Mouse (Mus musculus) intestine, embryonic 16.5 days (tissue): ENCODE data around the gene Pakap. TPM values are rescaled to one million over a fixed set of nuclear protein-coding genes. Genes with fewer than 3 reads are reported as not detected.

Source experiments
- ATAC-seq: fragments of 200-750 bp; cut with Nextera tagmentation; 2 replicates; pipeline ENCODE4 v1.8.0; 2017; ENCODE audit warnings: moderate TSS enrichment, moderate library complexity
- H3K27ac ChIP-seq: fragments of 300-500 bp; sonication (generic); 2 replicates; pipeline ENCODE4 v1.5.1; 2014; ENCODE audit warnings: mild to moderate bottlenecking, low read length
- H3K27me3 ChIP-seq: fragments of 300-500 bp; sonication (generic); replicated peaks from 2 replicates; pipeline ENCODE4 v1.6.1; 2014; ENCODE audit warnings: low read length, control low read depth, mixed read lengths; ENCODE audit not compliant: control insufficient read depth, insufficient read depth
- H3K36me3 ChIP-seq: fragments of 300-500 bp; sonication (generic); 2 replicates; pipeline ENCODE4 v1.6.1; 2014; ENCODE audit warnings: low read length, control low read depth; ENCODE audit not compliant: control insufficient read depth, insufficient read depth
- H3K4me1 ChIP-seq: fragments of 300-500 bp; sonication (generic); 2 replicates; pipeline ENCODE4 v1.6.1; 2014; ENCODE audit warnings: low read length, control low read depth, mixed read lengths; ENCODE audit not compliant: control insufficient read depth, insufficient read depth
- H3K4me2 ChIP-seq: fragments of 300-500 bp; sonication (generic); 2 replicates; pipeline ENCODE4 v1.6.1; 2014; ENCODE audit warnings: low read depth, low read length, control low read depth
- H3K4me3 ChIP-seq: fragments of 300-500 bp; sonication (generic); 2 replicates; pipeline ENCODE4 v1.5.1; 2014; ENCODE audit warnings: mild to moderate bottlenecking, low read length
- H3K9ac ChIP-seq: fragments of 300-500 bp; sonication (generic); 2 replicates; pipeline ENCODE4 v1.6.1; 2014; ENCODE audit warnings: low read depth, low read length
- H3K9me3 ChIP-seq: fragments of 300-500 bp; sonication (generic); 2 replicates; pipeline ENCODE4 v1.6.1; 2016; ENCODE audit warnings: low read length, control low read depth; ENCODE audit not compliant: control insufficient read depth
- WGBS: fragments of 180-500 bp; shearing (Covaris S2); extraction: QIAGEN DNeasy Blood & Tissue Kit; methylation state at CpG from one replicate; pipeline ENCODE4 v1.1.7; 2014; 5-methylcytosine and 5-hydroxymethylcytosine counted together
- polyA plus RNA-seq: library from polyadenylated mRNA; unstranded; fragments of >200 nt; fragmentation: Nextera tagmentation; extraction: Ambion mirVana; gene quantifications from 2 replicates; pipeline ENCODE4 v1.2.1, GENCODE M21; 2015

The Pakap gene
- polyA plus RNA-seq, 1 experiment from 2014 or later: 22.0 TPM

GRCm38 (mm10) chr4:57797548-57798285 lies 229.7 kb downstream of the Pakap start:
- no peaks in the 10 kb centered on the region for H3K27me3 ChIP-seq
- H3K27ac ChIP-seq: no peak overlapping the region

GRCm38 (mm10) chr4:57798286-57799018 lies 230.5 kb downstream of the Pakap start:
- WGBS: 26% methylated on average over 10 of the region's 10 CpGs
- Histone ChIP-seq H3K9ac (no peak overlapping the region), H3K27me3 (no peaks in the 10 kb centered on the region), H3K4me3 (no peak overlapping the region), H3K4me1 (peaks cover 23% of the 10 kb centered on the region; the same call in 1 of the 2 replicates), H3K27ac (0 out of 2 replicates have a peak overlapping the region, but pooled peaks have one; percentile 28), H3K9me3 (no peaks in the 10 kb centered on the region), H3K4me2 (0 out of 2 replicates have a peak overlapping the region, but pooled peaks have one; percentile 10), H3K36me3 (no peaks in the 10 kb centered on the region)
- peak; percentile 87 for ATAC-seq

More at GRCm38 (mm10) chr4:57797548-57798285, 229.7 kb downstream of the Pakap start:
- no peaks in the 10 kb centered on the region for H3K36me3 ChIP-seq
- H3K9me3 ChIP-seq: no peaks in the 10 kb centered on the region
- H3K4me2 ChIP-seq: 0 out of 2 replicates have a peak overlapping the region, but pooled peaks have one; percentile 10
- no peak overlapping the region for H3K9ac ChIP-seq
- peaks cover 23% of the 10 kb centered on the region; the same call in 1 of the 2 replicates for H3K4me1 ChIP-seq
- no peak overlapping the region for H3K4me3 ChIP-seq
- 58% methylated on average over 9 of the region's 9 CpGs for WGBS
- ATAC-seq: no peak

- Histone ChIP-seq H3K4me3 (no peak overlapping the region), H3K27ac (no peak overlapping the region), H3K27me3 (no peaks in the 10 kb centered on the region), H3K4me2 (no peak overlapping the region), H3K36me3 (no peaks in the 10 kb centered on the region), H3K9me3 (no peaks in the 10 kb centered on the region), H3K9ac (no peak overlapping the region), H3K4me1 (peaks cover 17% of the 10 kb centered on the region; the same call in 1 of the 2 replicates)
- 60% methylated on average over 1 of the region's 1 CpGs for WGBS
- no peak for ATAC-seq
Observed at GRCm38 (mm10) chr4:57799297-57799696, 231.3 kb downstream of the Pakap start.

- ATAC-seq: no peak
- no peaks in the 10 kb centered on the region for H3K9me3 ChIP-seq
- no peaks in the 10 kb centered on the region for H3K36me3 ChIP-seq
- no peak overlapping the region for H3K4me3 ChIP-seq
- no peak overlapping the region for H3K27ac ChIP-seq
- no peak overlapping the region for H3K9ac ChIP-seq
- no peak overlapping the region for H3K4me2 ChIP-seq
- H3K4me1 ChIP-seq: peaks cover 13% of the 10 kb centered on the region; the same call in 1 of the 2 replicates
- no peaks in the 10 kb centered on the region for H3K27me3 ChIP-seq
- 43% methylated on average over 7 of the region's 7 CpGs for WGBS
Observed at GRCm38 (mm10) chr4:57801239-57801638, 233.3 kb downstream of the Pakap start.

- Histone ChIP-seq H3K9me3 (no peaks in the 10 kb centered on the region), H3K9ac (no peak overlapping the region), H3K4me2 (no peak overlapping the region), H3K27ac (no peak overlapping the region), H3K4me3 (no peak overlapping the region), H3K4me1 (peaks cover 13% of the 10 kb centered on the region; the same call in 1 of the 2 replicates), H3K36me3 (no peaks in the 10 kb centered on the region), H3K27me3 (no peaks in the 10 kb centered on the region)
- ATAC-seq: no peak
- WGBS: 90% methylated on average over 5 of the region's 5 CpGs
Observed at GRCm38 (mm10) chr4:57801986-57802385, 234.0 kb downstream of the Pakap start.

- Histone ChIP-seq H3K4me1 (peaks cover 12% of the 10 kb centered on the region; the same call in 1 of the 2 replicates), H3K9me3 (no peaks in the 10 kb centered on the region), H3K9ac (no peak overlapping the region), H3K4me2 (no peak overlapping the region), H3K27me3 (no peaks in the 10 kb centered on the region), H3K27ac (no peak overlapping the region), H3K4me3 (no peak overlapping the region), H3K36me3 (no peaks in the 10 kb centered on the region)
- WGBS: 92% methylated on average over 3 of the region's 3 CpGs
- ATAC-seq: no peak
Observed at GRCm38 (mm10) chr4:57802411-57802810, 234.4 kb downstream of the Pakap start.

GRCm38 (mm10) chr4:57804902-57805301 lies 236.9 kb downstream of the Pakap start:
- WGBS: 76% methylated on average over 6 of the region's 6 CpGs
- no peaks in the 10 kb centered on the region for H3K9me3 ChIP-seq
- H3K27ac ChIP-seq: no peak overlapping the region
- H3K36me3 ChIP-seq: no peaks in the 10 kb centered on the region
- no peak overlapping the region for H3K4me2 ChIP-seq
- H3K27me3 ChIP-seq: no peaks in the 10 kb centered on the region
- peaks cover 3% of the 10 kb centered on the region; the same call in 1 of the 2 replicates for H3K4me1 ChIP-seq
- no peak overlapping the region for H3K9ac ChIP-seq
- no peak overlapping the region for H3K4me3 ChIP-seq
- no peak for ATAC-seq

- no peaks in the 10 kb centered on the region for H3K36me3 ChIP-seq
- no peak overlapping the region for H3K9ac ChIP-seq
- H3K4me3 ChIP-seq: no peak overlapping the region
- no peak overlapping the region for H3K27ac ChIP-seq
- H3K4me1 ChIP-seq: peaks cover 3% of the 10 kb centered on the region; the same call in 1 of the 2 replicates
- H3K9me3 ChIP-seq: no peaks in the 10 kb centered on the region
- ATAC-seq: peak; percentile 56; the same call in 1 of the 2 replicates
- H3K27me3 ChIP-seq: no peaks in the 10 kb centered on the region
- H3K4me2 ChIP-seq: no peak overlapping the region
- WGBS: 68% methylated on average over 4 of the region's 4 CpGs
Observed at GRCm38 (mm10) chr4:57809449-57809848, 241.5 kb downstream of the Pakap start.

- Histone ChIP-seq H3K36me3 (no peaks in the 10 kb centered on the region), H3K27me3 (no peaks in the 10 kb centered on the region), H3K27ac (no peak overlapping the region), H3K9me3 (no peaks in the 10 kb centered on the region), H3K9ac (no peak overlapping the region), H3K4me3 (no peak overlapping the region), H3K4me1 (peaks cover 3% of the 10 kb centered on the region; the same call in 1 of the 2 replicates), H3K4me2 (no peak overlapping the region)
- no peak for ATAC-seq
- WGBS: 90% methylated on average over 1 of the region's 1 CpGs
Observed at GRCm38 (mm10) chr4:57812075-57812474, 244.1 kb downstream of the Pakap start.
